Mouse (Mus musculus): Measurements from ENCODE around the gene Kat2b. TPM values are rescaled to one million over a fixed set of nuclear protein-coding genes. Genes with fewer than 3 reads are reported as not detected.

Gene Kat2b
- polyA plus RNA-seq, 1 experiment from 2014 or later: 5.2 TPM

GRCm38 (mm10) chr17:53542536-53542935 lies 24.1 kb upstream of the Kat2b start:
- Histone ChIP-seq H3K9me3 (ENCODE audit: low read depth, low read length) (no peaks in the 10 kb centered on the region), H3K9ac (no peak overlapping the region), H3K36me3 (ENCODE audit: insufficient read depth) (no peaks in the 10 kb centered on the region), H3K4me2 (no peak overlapping the region), H3K4me3 (ENCODE audit: low read depth, low read length) (no peak overlapping the region), H3K4me1 (ENCODE audit: insufficient read depth) (no peaks in the 10 kb centered on the region), H3K27ac (ENCODE audit: low read depth) (no peak overlapping the region), H3K27me3 (ENCODE audit: insufficient read depth, low read length) (no peaks in the 10 kb centered on the region)
- ATAC-seq (ENCODE audit: insufficient read depth) (no peak), DNase-seq (no peak)
- 91% methylated on average over 4 of the region's 4 CpGs for WGBS
- no peak for TF ChIP-seq CTCF (IDR thresholded peaks at IDR 0.05; ENCODE audit: low read depth)

- no peaks in the 10 kb centered on the region for H3K36me3 ChIP-seq (ENCODE audit: insufficient read depth)
- ATAC-seq (ENCODE audit: insufficient read depth) (peak; percentile 90), DNase-seq (peak; percentile 88)
- 42% methylated on average over 9 of the region's 9 CpGs for WGBS
- no peaks in the 10 kb centered on the region for H3K27me3 ChIP-seq (ENCODE audit: insufficient read depth, low read length)
- no peak overlapping the region for H3K9ac ChIP-seq
- peak overlapping the region; percentile 15; the same call in 1 of the 2 replicates for H3K4me2 ChIP-seq
- peak overlapping the region; percentile 58; the same call in 1 of the 2 replicates for H3K27ac ChIP-seq (ENCODE audit: low read depth)
- no peaks in the 10 kb centered on the region for H3K4me1 ChIP-seq (ENCODE audit: insufficient read depth)
- H3K4me3 ChIP-seq (ENCODE audit: low read depth, low read length): no peak overlapping the region
- H3K9me3 ChIP-seq (ENCODE audit: low read depth, low read length): no peaks in the 10 kb centered on the region
- no peak for TF ChIP-seq CTCF (IDR thresholded peaks at IDR 0.05; ENCODE audit: low read depth)
These were observed 22.9 kb upstream of the Kat2b start for GRCm38 (mm10) chr17:53543591-53544324.

GRCm38 (mm10) chr17:53551306-53552299 lies 15.1 kb upstream of the Kat2b start:
- no peaks in the 10 kb centered on the region for H3K9me3 ChIP-seq (ENCODE audit: low read depth, low read length)
- no peaks in the 10 kb centered on the region for H3K27me3 ChIP-seq (ENCODE audit: insufficient read depth, low read length)
- H3K27ac ChIP-seq (ENCODE audit: low read depth): no peak overlapping the region
- H3K36me3 ChIP-seq (ENCODE audit: insufficient read depth): no peaks in the 10 kb centered on the region
- no peak for TF ChIP-seq CTCF (IDR thresholded peaks at IDR 0.05; ENCODE audit: low read depth)
- no peak for DNase-seq
- ATAC-seq (ENCODE audit: insufficient read depth): no peak
- WGBS: 75% methylated on average over 8 of the region's 8 CpGs
- H3K9ac ChIP-seq: no peak overlapping the region
- no peaks in the 10 kb centered on the region for H3K4me1 ChIP-seq (ENCODE audit: insufficient read depth)
- no peak overlapping the region for H3K4me3 ChIP-seq (ENCODE audit: low read depth, low read length)
- H3K4me2 ChIP-seq: no peak overlapping the region

- WGBS: 63% methylated on average over 4 of the region's 4 CpGs
- no peak overlapping the region for H3K4me3 ChIP-seq (ENCODE audit: low read depth, low read length)
- H3K36me3 ChIP-seq (ENCODE audit: insufficient read depth): no peaks in the 10 kb centered on the region
- no peak overlapping the region for H3K4me2 ChIP-seq
- DNase-seq (peak; percentile 9), ATAC-seq (ENCODE audit: insufficient read depth) (no peak)
- peak; percentile 39 for TF ChIP-seq CTCF (IDR thresholded peaks at IDR 0.05; ENCODE audit: low read depth)
- H3K27ac ChIP-seq (ENCODE audit: low read depth): no peak overlapping the region
- no peaks in the 10 kb centered on the region for H3K9me3 ChIP-seq (ENCODE audit: low read depth, low read length)
- H3K4me1 ChIP-seq (ENCODE audit: insufficient read depth): no peaks in the 10 kb centered on the region
- H3K27me3 ChIP-seq (ENCODE audit: insufficient read depth, low read length): no peaks in the 10 kb centered on the region
- no peak overlapping the region for H3K9ac ChIP-seq
These were observed 12.6 kb upstream of the Kat2b start for GRCm38 (mm10) chr17:53554088-53554487.

- Histone ChIP-seq H3K36me3 (ENCODE audit: insufficient read depth) (no peaks in the 10 kb centered on the region), H3K4me3 (ENCODE audit: low read depth, low read length) (no peak overlapping the region), H3K9ac (no peak overlapping the region), H3K27me3 (ENCODE audit: insufficient read depth, low read length) (no peaks in the 10 kb centered on the region), H3K4me1 (ENCODE audit: insufficient read depth) (no peaks in the 10 kb centered on the region), H3K27ac (ENCODE audit: low read depth) (no peak overlapping the region), H3K9me3 (ENCODE audit: low read depth, low read length) (no peaks in the 10 kb centered on the region), H3K4me2 (no peak overlapping the region)
- 69% methylated on average over 3 of the region's 3 CpGs for WGBS
- no peak for DNase-seq
- TF ChIP-seq CTCF (IDR thresholded peaks at IDR 0.05; ENCODE audit: low read depth): no peak
- no peak for ATAC-seq (ENCODE audit: insufficient read depth)
These were observed 11.8 kb upstream of the Kat2b start for GRCm38 (mm10) chr17:53554813-53555212.

GRCm38 (mm10) chr17:53557443-53557842 lies 9.2 kb upstream of the Kat2b start:
- Histone ChIP-seq H3K27ac (ENCODE audit: low read depth) (no peak overlapping the region), H3K9me3 (ENCODE audit: low read depth, low read length) (no peaks in the 10 kb centered on the region), H3K36me3 (ENCODE audit: insufficient read depth) (no peaks in the 10 kb centered on the region), H3K27me3 (ENCODE audit: insufficient read depth, low read length) (no peaks in the 10 kb centered on the region), H3K9ac (no peak overlapping the region), H3K4me2 (no peak overlapping the region), H3K4me1 (ENCODE audit: insufficient read depth) (no peaks in the 10 kb centered on the region), H3K4me3 (ENCODE audit: low read depth, low read length) (no peak overlapping the region)
- no peak for ATAC-seq (ENCODE audit: insufficient read depth)
- 55% methylated on average over 3 of the region's 3 CpGs for WGBS
- DNase-seq: no peak
- TF ChIP-seq CTCF (IDR thresholded peaks at IDR 0.05; ENCODE audit: low read depth): no peak

GRCm38 (mm10) chr17:53559646-53560045 lies 7.0 kb upstream of the Kat2b start:
- ATAC-seq (ENCODE audit: insufficient read depth) (no peak), DNase-seq (no peak)
- Histone ChIP-seq H3K9ac (no peak overlapping the region), H3K27ac (ENCODE audit: low read depth) (no peak overlapping the region), H3K27me3 (ENCODE audit: insufficient read depth, low read length) (no peaks in the 10 kb centered on the region), H3K4me3 (ENCODE audit: low read depth, low read length) (no peak overlapping the region), H3K4me1 (ENCODE audit: insufficient read depth) (no peaks in the 10 kb centered on the region), H3K4me2 (no peak overlapping the region), H3K9me3 (ENCODE audit: low read depth, low read length) (no peaks in the 10 kb centered on the region), H3K36me3 (ENCODE audit: insufficient read depth) (no peaks in the 10 kb centered on the region)
- 79% methylated on average over 5 of the region's 5 CpGs for WGBS
- no peak for TF ChIP-seq CTCF (IDR thresholded peaks at IDR 0.05; ENCODE audit: low read depth)
